Mouse (Mus musculus): Measurements from ENCODE around the gene Hist2h2ac. TPM values are rescaled to one million over a fixed set of nuclear protein-coding genes. Genes with fewer than 3 reads are reported as not detected.
"Not testable (repeated sequence)": the region's sequence is repeated elsewhere in the genome, so short reads cannot be mapped to it uniquely, and the experiment has no call there.

Gene Hist2h2ac
- polyA plus RNA-seq, 1 experiment = 7.3 TPM

DNA sequence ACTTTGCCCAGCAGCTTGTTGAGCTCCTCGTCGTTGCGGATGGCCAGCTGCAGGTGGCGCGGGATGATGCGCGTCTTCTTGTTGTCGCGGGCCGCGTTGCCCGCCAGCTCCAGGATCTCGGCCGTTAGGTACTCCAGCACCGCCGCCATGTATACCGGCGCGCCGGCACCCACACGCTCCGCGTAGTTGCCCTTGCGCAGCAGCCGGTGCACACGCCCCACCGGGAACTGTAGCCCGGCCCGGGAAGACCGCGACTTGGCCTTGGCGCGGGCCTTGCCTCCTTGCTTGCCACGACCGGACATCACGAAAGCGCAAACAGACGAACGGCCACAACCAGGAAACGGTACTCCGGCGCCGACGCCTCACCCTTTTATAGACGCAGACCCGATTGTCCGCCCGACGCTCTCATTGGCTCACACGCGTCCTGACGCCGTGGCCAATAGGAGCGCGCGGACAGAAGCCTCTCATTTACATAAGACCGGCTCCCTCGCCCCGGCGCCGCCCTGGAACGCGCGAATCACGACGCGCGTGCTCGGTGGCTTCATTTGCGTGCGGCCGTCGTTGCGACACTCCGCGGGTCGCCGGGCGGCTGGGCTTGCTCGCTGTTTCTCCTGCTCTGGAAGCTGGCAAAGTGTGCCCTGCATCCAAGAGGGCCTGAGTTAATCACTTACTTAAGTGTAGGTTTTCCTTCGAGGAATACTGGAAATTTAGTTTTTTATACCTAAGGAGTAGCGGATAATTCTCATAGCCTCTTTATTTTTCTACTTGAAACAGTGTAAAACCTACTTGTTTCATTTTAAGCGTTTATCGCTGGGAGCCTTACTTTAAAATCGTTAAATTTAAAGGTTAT is 19.5 kb upstream of the Hist2h2ac start, which contains the start of gene Hist2h2aa2:
TSS of gene Hist2h2aa2 (minus strand) at position 328 of the 850 bp plus-strand sequence.
- H3K36me3 ChIP-seq (ENCODE audit: control insufficient read depth, insufficient read depth, low read length); H3K4me1 ChIP-seq (ENCODE audit: control insufficient read depth, insufficient read depth, low read length); H3K27me3 ChIP-seq (ENCODE audit: control insufficient read depth, insufficient read depth, low read length): not testable (repeated sequence)
- Histone ChIP-seq H3K4me3 (ENCODE audit: control insufficient read depth, low read depth, low read length) (peak within 1 kb of the TSS; percentile 86), H3K27ac (ENCODE audit: control insufficient read depth, insufficient read depth, low read depth, low read length) (peak within 1 kb of the TSS; percentile 84)
- TF ChIP-seq POLR2A (IDR thresholded peaks at IDR 0.05; ENCODE audit: control insufficient read depth, low read depth, low read length) = peak; percentile 73

DNA sequence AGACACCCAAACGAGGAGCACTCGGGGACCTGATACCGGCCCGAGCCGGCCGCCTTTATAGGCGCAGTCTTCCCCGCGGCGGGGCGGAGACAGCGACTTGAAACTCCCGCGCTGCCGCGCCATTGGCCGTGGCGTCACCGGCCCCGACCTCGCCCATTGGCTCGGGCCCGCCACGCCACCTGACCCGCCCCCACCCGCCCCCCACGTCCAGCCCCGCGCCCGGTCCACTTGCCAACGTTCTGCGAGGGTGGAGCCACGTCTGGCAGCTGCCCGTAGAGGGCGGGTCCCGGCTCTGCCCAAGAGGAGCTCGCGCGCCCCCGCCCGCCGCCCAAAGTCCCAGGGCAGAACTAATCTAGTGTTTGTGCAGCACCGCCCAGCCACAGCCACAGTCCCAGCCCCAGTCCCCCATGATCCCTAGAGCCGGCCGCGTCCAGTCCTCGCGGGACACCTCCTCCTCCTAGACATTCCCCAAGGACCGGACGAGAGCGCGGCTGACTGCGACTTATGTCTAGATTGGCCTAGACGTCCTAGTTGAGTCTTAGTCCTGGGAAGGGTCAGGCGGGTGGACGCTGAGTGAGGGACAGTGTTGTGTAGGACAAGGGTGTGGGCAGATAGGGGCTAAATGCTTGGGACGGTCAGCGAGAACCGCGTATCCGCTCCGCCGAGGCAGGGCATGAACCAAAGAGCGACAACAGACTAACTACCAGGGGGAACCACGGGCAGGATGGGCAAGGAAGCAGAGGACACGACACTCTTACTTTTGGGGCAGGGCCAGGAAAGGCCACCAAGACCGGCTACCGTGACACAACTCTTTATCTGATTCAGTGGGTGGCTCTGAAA is 18.5 kb upstream of the Hist2h2ac start, which contains the start of gene Hist2h3c2:
TSS of gene Hist2h3c2 (minus strand) at position 174 of the 840 bp plus-strand sequence.
- not testable (repeated sequence) for H3K27me3 ChIP-seq (ENCODE audit: control insufficient read depth, insufficient read depth, low read length); H3K4me1 ChIP-seq (ENCODE audit: control insufficient read depth, insufficient read depth, low read length); H3K36me3 ChIP-seq (ENCODE audit: control insufficient read depth, insufficient read depth, low read length)
- Histone ChIP-seq H3K4me3 (ENCODE audit: control insufficient read depth, low read depth, low read length) (peak within 1 kb of the TSS; percentile 85), H3K27ac (ENCODE audit: control insufficient read depth, insufficient read depth, low read depth, low read length) (peak within 1 kb of the TSS; percentile 76)

DNA sequence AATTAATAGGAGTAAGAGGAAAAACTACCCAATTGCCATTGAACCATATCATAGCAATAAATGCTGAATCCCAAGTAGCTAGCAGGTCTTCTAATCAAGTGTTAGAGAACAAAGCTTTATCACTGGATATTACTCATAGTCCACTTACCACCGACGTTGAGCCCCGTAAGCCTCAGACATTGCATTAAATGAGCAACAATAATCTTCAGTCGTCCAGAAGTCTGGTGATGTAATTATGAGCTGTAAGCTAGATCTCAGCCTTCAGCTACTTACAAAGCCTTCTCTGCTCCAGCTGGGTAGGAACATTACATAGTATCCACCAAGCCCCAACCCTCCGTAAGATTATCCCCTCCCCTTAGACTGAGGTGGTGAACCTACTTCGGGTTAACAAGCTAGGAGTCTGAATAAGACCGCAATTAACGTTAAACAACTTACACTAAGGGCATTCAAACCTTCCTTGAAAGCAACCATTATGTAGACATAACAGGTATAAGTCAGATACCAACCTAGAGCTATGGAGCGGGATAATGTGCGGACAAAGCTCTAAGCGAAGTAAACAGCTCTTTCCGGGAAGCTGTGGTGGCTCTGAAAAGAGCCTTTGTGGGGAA is 17.3 kb upstream of the Hist2h2ac start:
- TF ChIP-seq POLR2A (IDR thresholded peaks at IDR 0.05; ENCODE audit: control insufficient read depth, low read depth, low read length) (no peak), CTCF (IDR thresholded peaks at IDR 0.05; ENCODE audit: control insufficient read depth, insufficient read depth, insufficient replicate concordance, low read depth, low read length) (no peak)
- peak overlapping the region; percentile 85 for H3K4me3 ChIP-seq (ENCODE audit: control insufficient read depth, low read depth, low read length)
- H3K27ac ChIP-seq (ENCODE audit: control insufficient read depth, insufficient read depth, low read depth, low read length) = peak overlapping the region; percentile 71
- H3K27me3 ChIP-seq (ENCODE audit: control insufficient read depth, insufficient read depth, low read length) = no peaks in the 10 kb centered on the region
- H3K4me1 ChIP-seq (ENCODE audit: control insufficient read depth, insufficient read depth, low read length) = peaks cover 5% of the 10 kb centered on the region; the same call in 1 of the 2 replicates
- H3K36me3 ChIP-seq (ENCODE audit: control insufficient read depth, insufficient read depth, low read length) = no peaks in the 10 kb centered on the region

DNA sequence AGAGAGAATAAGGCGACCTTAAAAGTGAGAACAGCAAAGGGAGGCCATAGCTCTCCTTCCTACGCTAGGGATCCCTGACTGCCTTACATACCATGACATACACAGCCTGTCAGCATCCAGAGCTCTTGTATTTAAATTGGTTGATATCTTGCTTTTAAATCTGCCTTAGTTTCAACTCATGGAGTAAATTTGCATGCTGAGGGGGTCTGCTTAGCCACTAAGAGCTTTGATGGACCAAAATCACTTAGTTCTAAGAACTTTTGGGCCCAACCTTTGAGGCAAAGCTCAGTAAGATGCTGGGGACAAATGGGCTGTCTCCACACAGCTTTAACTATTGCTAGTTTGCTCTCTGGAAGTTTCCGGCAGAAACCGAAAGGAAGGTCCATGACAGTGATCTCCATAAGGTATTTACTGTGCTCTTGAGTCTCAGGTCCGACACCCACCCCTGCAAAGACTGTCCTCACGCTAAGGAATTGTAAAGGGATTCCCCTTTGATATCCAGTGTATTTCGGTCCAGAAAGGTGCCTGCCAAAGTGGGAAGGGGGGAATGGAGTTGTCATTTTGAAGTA is 16.7 kb upstream of the Hist2h2ac start:
- Histone ChIP-seq H3K36me3 (ENCODE audit: control insufficient read depth, insufficient read depth, low read length) (no peaks in the 10 kb centered on the region), H3K4me1 (ENCODE audit: control insufficient read depth, insufficient read depth, low read length) (peaks cover 5% of the 10 kb centered on the region; the same call in 1 of the 2 replicates), H3K27ac (ENCODE audit: control insufficient read depth, insufficient read depth, low read depth, low read length) (no peak overlapping the region), H3K27me3 (ENCODE audit: control insufficient read depth, insufficient read depth, low read length) (no peaks in the 10 kb centered on the region), H3K4me3 (ENCODE audit: control insufficient read depth, low read depth, low read length) (peak overlapping the region; percentile 85)
- TF ChIP-seq CTCF (IDR thresholded peaks at IDR 0.05; ENCODE audit: control insufficient read depth, insufficient read depth, insufficient replicate concordance, low read depth, low read length) = no peak
- no peak for TF ChIP-seq POLR2A (IDR thresholded peaks at IDR 0.05; ENCODE audit: control insufficient read depth, low read depth, low read length)

DNA sequence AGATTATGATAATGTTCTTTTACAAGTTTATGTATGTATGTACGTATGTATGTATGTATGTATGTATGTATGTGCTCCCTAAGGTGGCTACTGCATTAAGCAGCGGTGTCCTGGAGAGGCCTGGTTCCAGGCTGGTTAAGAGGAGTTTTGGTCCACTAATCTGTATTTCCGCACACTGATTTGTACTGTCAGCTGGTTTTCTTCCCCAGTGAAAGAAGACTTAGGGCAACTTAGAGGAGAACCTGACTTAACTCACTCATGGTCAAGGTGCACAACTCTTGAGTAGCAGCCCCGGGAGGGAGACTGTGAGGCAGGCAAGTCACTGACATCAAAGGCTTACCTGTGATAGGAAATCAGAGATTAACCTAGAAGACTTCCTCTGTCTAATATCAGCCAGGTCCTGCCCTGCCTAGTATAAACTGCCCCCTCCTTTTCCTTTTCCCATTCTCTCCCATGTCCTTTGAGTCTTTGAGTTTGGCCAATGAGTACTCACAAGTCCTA is 16.2 kb upstream of the Hist2h2ac start:
- Histone ChIP-seq H3K36me3 (ENCODE audit: control insufficient read depth, insufficient read depth, low read length) (no peaks in the 10 kb centered on the region), H3K4me3 (ENCODE audit: control insufficient read depth, low read depth, low read length) (peak overlapping the region; percentile 85), H3K4me1 (ENCODE audit: control insufficient read depth, insufficient read depth, low read length) (peaks cover 5% of the 10 kb centered on the region; the same call in 1 of the 2 replicates), H3K27ac (ENCODE audit: control insufficient read depth, insufficient read depth, low read depth, low read length) (no peak overlapping the region), H3K27me3 (ENCODE audit: control insufficient read depth, insufficient read depth, low read length) (no peaks in the 10 kb centered on the region)
- TF ChIP-seq CTCF (IDR thresholded peaks at IDR 0.05; ENCODE audit: control insufficient read depth, insufficient read depth, insufficient replicate concordance, low read depth, low read length) = no peak
- TF ChIP-seq POLR2A (IDR thresholded peaks at IDR 0.05; ENCODE audit: control insufficient read depth, low read depth, low read length) = no peak

DNA sequence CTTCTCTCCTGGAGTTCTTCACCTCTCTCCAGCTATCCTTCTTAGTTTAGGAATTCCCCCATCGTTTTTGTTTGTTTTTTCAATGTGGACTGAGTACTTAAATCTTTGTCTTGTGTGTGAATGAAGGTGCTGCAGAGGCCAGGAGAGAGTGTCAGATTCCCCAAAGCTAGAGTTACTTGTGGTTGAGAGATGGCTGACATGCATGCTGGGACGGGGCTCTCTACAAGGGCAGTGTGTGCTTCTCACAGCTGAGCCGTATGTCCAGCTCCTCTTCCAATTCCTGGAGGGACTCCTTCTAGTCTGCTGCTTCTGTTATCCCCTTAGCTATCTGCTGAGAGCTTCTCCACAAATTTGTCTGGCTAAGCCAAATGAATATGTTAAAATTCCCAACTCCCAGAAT is 15.2 kb upstream of the Hist2h2ac start:
- TF ChIP-seq POLR2A (IDR thresholded peaks at IDR 0.05; ENCODE audit: control insufficient read depth, low read depth, low read length) (no peak), CTCF (IDR thresholded peaks at IDR 0.05; ENCODE audit: control insufficient read depth, insufficient read depth, insufficient replicate concordance, low read depth, low read length) (no peak)

More for the DNA sequence above, 15.2 kb upstream of the Hist2h2ac start:
- Histone ChIP-seq H3K36me3 (ENCODE audit: control insufficient read depth, insufficient read depth, low read length) (no peaks in the 10 kb centered on the region), H3K27me3 (ENCODE audit: control insufficient read depth, insufficient read depth, low read length) (no peaks in the 10 kb centered on the region), H3K4me3 (ENCODE audit: control insufficient read depth, low read depth, low read length) (no peak overlapping the region), H3K27ac (ENCODE audit: control insufficient read depth, insufficient read depth, low read depth, low read length) (no peak overlapping the region), H3K4me1 (ENCODE audit: control insufficient read depth, insufficient read depth, low read length) (peaks cover 4% of the 10 kb centered on the region; the same call in 1 of the 2 replicates)
